Mouse (Mus musculus): ENCODE measurements around the gene Cstb. TPM values are rescaled to one million over a fixed set of nuclear protein-coding genes. Genes with fewer than 3 reads are reported as not detected.

Gene Cstb
- polyA plus RNA-seq, 1 experiment, result 214 TPM

DNA sequence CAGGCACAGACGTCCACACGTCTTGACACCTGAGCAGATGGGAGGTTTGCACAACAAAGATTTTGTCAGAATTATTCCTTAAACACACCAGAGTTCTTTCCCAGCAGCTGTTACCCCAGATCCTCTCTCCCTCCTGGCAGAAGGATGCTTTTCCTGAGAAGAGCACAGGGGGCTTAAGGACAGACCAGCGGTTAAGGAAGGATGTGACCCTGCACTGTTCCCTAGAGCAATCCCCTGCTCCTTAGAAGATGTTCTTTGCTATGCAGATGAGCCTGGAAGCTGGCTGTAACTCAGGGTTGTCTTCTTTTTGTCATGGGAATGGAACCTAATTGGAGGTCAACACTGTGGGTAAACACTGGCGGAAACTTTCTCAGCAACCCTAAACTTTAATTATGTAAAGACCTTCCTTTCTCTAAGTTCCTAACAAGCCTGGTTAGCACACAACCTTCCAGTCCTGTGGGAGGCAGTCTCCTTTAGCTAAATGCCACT lies 34.4 kb upstream of the Cstb start:
- H3K4me1 ChIP-seq (ENCODE audit: control insufficient read depth, insufficient read depth, low read length), result no peaks in the 10 kb centered on the region
- H3K9ac ChIP-seq (ENCODE audit: low read depth, poor library complexity, severe bottlenecking), result no peak overlapping the region
- TF ChIP-seq CTCF (IDR thresholded peaks at IDR 0.05; ENCODE audit: low read depth, low read length), result no peak
- peak; percentile 91 for TF ChIP-seq EP300 (IDR thresholded peaks at IDR 0.05; ENCODE audit: insufficient read depth, low read depth, low read length)
- no peaks in the 10 kb centered on the region for H3K36me3 ChIP-seq (ENCODE audit: control insufficient read depth, insufficient read depth, low read length, poor library complexity, severe bottlenecking)
- no peaks in the 10 kb centered on the region; the same call in 1 of the 2 replicates for H3K9me3 ChIP-seq (replicated peaks; ENCODE audit: control insufficient read depth, insufficient read depth, low read length, poor library complexity, severe bottlenecking)
- no peaks in the 10 kb centered on the region for H3K27me3 ChIP-seq (ENCODE audit: control insufficient read depth, insufficient read depth, low read length, poor library complexity, severe bottlenecking)
- no peak overlapping the region for H3K4me3 ChIP-seq (ENCODE audit: low read depth, low read length)
- no peak overlapping the region for H3K27ac ChIP-seq (ENCODE audit: insufficient read depth, low read length)

DNA sequence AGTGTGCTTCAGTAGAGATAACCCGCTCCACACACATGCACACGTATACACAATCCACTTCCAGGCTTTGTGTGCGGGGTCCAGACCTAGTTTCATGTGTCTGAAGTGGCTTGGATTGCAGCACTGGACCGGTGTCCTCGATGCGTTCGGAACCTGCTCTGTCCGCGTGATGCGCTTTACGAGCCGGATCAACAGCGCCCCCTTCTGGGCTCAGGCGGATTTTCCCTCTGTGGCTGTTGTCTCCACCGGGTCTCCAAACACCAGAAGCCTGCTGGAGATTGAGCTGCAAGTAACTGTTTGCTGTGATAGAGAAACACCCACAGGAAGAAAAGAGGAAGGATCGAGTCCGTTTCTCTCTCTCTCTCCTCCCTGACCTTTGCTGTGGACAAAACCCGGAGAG lies 33.4 kb upstream of the Cstb start:
- no peaks in the 10 kb centered on the region for H3K27me3 ChIP-seq (ENCODE audit: control insufficient read depth, insufficient read depth, low read length, poor library complexity, severe bottlenecking)
- H3K9ac ChIP-seq (ENCODE audit: low read depth, poor library complexity, severe bottlenecking), result no peak overlapping the region
- no peak overlapping the region for H3K4me3 ChIP-seq (ENCODE audit: low read depth, low read length)
- no peak overlapping the region for H3K27ac ChIP-seq (ENCODE audit: insufficient read depth, low read length)
- H3K9me3 ChIP-seq (replicated peaks; ENCODE audit: control insufficient read depth, insufficient read depth, low read length, poor library complexity, severe bottlenecking), result no peaks in the 10 kb centered on the region; the same call in 1 of the 2 replicates
- TF ChIP-seq CTCF (IDR thresholded peaks at IDR 0.05; ENCODE audit: low read depth, low read length) (peak; percentile 88), POLR2A (IDR thresholded peaks at IDR 0.05; ENCODE audit: insufficient read depth, low read length) (no peak), EP300 (IDR thresholded peaks at IDR 0.05; ENCODE audit: insufficient read depth, low read depth, low read length) (0 out of 2 replicates have a peak, but pooled peaks have one; percentile 58)
- H3K4me1 ChIP-seq (ENCODE audit: control insufficient read depth, insufficient read depth, low read length), result no peaks in the 10 kb centered on the region
- no peaks in the 10 kb centered on the region for H3K36me3 ChIP-seq (ENCODE audit: control insufficient read depth, insufficient read depth, low read length, poor library complexity, severe bottlenecking)

DNA sequence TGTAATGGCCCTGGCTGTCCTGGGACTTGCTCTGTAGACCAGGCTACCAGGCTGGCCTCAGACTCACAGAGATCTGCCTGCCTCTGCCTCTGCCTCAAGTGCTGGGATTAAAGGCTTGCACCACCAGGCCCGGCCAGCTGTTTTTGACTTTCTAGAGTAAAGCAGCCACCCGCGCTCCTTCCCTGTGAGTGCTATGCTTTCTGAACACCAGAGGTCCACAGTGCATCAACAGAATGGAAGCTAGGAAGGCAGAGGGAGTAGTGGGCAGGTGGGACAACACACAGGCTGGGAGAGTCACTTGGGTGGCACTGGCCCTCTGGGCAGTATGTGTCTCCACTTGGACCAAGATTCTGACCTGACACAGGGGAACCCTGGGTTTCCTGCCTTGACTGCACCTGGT lies 30.1 kb upstream of the Cstb start:
- Histone ChIP-seq H3K4me1 (ENCODE audit: control insufficient read depth, insufficient read depth, low read length) (no peaks in the 10 kb centered on the region), H3K27me3 (ENCODE audit: control insufficient read depth, insufficient read depth, low read length, poor library complexity, severe bottlenecking) (no peaks in the 10 kb centered on the region), H3K27ac (ENCODE audit: insufficient read depth, low read length) (no peak overlapping the region), H3K4me3 (ENCODE audit: low read depth, low read length) (no peak overlapping the region), H3K36me3 (ENCODE audit: control insufficient read depth, insufficient read depth, low read length, poor library complexity, severe bottlenecking) (no peaks in the 10 kb centered on the region), H3K9me3 (replicated peaks; ENCODE audit: control insufficient read depth, insufficient read depth, low read length, poor library complexity, severe bottlenecking) (no peaks in the 10 kb centered on the region; the same call in 1 of the 2 replicates), H3K9ac (ENCODE audit: low read depth, poor library complexity, severe bottlenecking) (no peak overlapping the region)
- TF ChIP-seq POLR2A (IDR thresholded peaks at IDR 0.05; ENCODE audit: insufficient read depth, low read length) (no peak), CTCF (IDR thresholded peaks at IDR 0.05; ENCODE audit: low read depth, low read length) (peak; percentile 5)

DNA sequence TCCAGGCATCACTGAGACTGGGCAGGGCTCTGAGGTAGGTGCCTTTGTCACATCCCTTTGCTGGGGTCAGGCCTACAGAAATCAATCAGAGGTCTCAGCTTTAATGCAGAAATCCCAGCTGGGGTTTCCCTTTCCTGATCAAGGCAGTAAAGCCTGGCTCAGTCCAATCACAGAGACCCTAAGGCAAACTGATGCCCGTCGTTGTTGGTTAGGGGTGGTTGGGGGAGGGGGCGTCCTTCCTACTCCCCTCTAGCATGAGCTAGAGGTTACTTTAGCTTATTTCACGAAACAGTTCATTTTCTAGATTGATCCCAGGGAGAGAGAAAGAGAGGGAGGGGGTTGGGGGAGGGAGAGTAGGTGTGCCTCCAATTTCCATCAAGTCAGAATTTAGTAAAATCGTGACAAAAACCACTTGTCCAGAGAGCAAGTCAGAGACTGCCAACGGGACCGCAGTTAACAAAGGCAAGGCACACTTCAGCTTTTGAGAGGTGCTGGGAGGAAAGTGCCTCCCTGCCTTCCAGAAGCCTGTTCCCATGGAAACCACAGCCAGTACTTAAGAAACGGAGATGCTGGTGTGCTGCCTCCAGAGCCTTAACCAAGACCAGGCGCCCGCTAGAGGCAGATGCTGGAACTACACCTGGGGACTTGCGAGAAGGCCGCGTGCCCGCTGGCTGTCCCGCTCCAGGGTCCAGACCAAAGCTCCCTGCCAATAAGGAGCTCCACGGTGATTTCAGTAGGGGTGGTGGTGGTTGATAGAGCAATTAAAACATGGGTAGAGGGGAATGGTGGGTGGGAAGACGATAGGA lies 29.4 kb upstream of the Cstb start:
- H3K9ac ChIP-seq (ENCODE audit: low read depth, poor library complexity, severe bottlenecking), result no peak overlapping the region
- H3K4me1 ChIP-seq (ENCODE audit: control insufficient read depth, insufficient read depth, low read length), result no peaks in the 10 kb centered on the region
- H3K27me3 ChIP-seq (ENCODE audit: control insufficient read depth, insufficient read depth, low read length, poor library complexity, severe bottlenecking), result no peaks in the 10 kb centered on the region
- peaks cover under 1% of the 10 kb centered on the region; the same call in 1 of the 2 replicates for H3K36me3 ChIP-seq (ENCODE audit: control insufficient read depth, insufficient read depth, low read length, poor library complexity, severe bottlenecking)
- H3K27ac ChIP-seq (ENCODE audit: insufficient read depth, low read length), result no peak overlapping the region
- TF ChIP-seq EP300 (IDR thresholded peaks at IDR 0.05; ENCODE audit: insufficient read depth, low read depth, low read length), result no peak
- TF ChIP-seq CTCF (IDR thresholded peaks at IDR 0.05; ENCODE audit: low read depth, low read length), result peak; percentile 78
- H3K4me3 ChIP-seq (ENCODE audit: low read depth, low read length), result no peak overlapping the region
- no peaks in the 10 kb centered on the region for H3K9me3 ChIP-seq (replicated peaks; ENCODE audit: control insufficient read depth, insufficient read depth, low read length, poor library complexity, severe bottlenecking)

DNA sequence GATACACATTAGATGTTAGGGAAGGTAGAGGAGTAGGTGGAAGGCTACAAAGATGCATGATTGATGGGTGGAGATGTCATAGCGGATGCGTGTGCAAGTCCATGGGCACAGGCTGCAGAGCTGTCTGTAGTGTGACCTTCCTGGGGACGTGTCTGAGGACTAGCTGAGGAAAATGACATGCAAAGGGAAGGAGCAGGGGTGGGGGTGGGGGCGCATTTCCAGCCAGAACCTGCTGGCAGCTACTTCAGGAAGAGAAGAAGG lies 28.9 kb upstream of the Cstb start:
- Histone ChIP-seq H3K4me3 (ENCODE audit: low read depth, low read length) (no peak overlapping the region), H3K9ac (ENCODE audit: low read depth, poor library complexity, severe bottlenecking) (no peak overlapping the region), H3K9me3 (replicated peaks; ENCODE audit: control insufficient read depth, insufficient read depth, low read length, poor library complexity, severe bottlenecking) (no peaks in the 10 kb centered on the region), H3K4me1 (ENCODE audit: control insufficient read depth, insufficient read depth, low read length) (no peaks in the 10 kb centered on the region), H3K27me3 (ENCODE audit: control insufficient read depth, insufficient read depth, low read length, poor library complexity, severe bottlenecking) (no peaks in the 10 kb centered on the region), H3K27ac (ENCODE audit: insufficient read depth, low read length) (no peak overlapping the region), H3K36me3 (ENCODE audit: control insufficient read depth, insufficient read depth, low read length, poor library complexity, severe bottlenecking) (peaks cover 4% of the 10 kb centered on the region)
- no peak for TF ChIP-seq CTCF (IDR thresholded peaks at IDR 0.05; ENCODE audit: low read depth, low read length)
- TF ChIP-seq POLR2A (IDR thresholded peaks at IDR 0.05; ENCODE audit: insufficient read depth, low read length), result no peak
- no peak for TF ChIP-seq EP300 (IDR thresholded peaks at IDR 0.05; ENCODE audit: insufficient read depth, low read depth, low read length)

DNA sequence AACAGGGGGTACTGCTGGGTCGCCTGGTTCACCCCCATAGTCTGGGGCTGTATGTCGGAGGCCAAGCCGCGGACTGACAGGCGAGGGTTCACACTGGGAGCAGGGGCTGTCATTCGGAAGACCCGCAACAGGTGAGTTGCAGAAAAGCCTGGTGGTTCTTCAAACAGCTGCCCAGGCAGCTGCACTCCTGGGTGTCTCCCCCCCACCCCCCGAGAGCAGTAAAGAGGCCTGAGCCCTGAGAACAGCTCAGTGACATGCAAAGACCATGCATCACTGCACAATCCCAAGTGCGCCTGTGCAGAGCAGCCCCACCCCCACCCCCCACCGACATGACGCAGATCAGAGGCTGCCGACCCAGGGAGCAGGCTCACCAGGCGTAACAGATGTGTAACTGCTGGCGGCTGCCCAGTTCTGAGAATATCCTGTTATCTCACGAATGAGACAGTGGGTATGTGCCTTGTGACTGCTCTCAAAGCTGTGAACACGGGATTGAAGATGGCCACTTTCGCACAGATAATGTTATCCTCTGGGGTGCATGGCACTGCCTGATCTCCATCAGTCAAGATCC lies 26.3 kb upstream of the Cstb start:
- Histone ChIP-seq H3K4me3 (ENCODE audit: low read depth, low read length) (no peak overlapping the region), H3K4me1 (ENCODE audit: control insufficient read depth, insufficient read depth, low read length) (no peaks in the 10 kb centered on the region), H3K9ac (ENCODE audit: low read depth, poor library complexity, severe bottlenecking) (no peak overlapping the region), H3K36me3 (ENCODE audit: control insufficient read depth, insufficient read depth, low read length, poor library complexity, severe bottlenecking) (peaks cover 27% of the 10 kb centered on the region), H3K27me3 (ENCODE audit: control insufficient read depth, insufficient read depth, low read length, poor library complexity, severe bottlenecking) (no peaks in the 10 kb centered on the region), H3K9me3 (replicated peaks; ENCODE audit: control insufficient read depth, insufficient read depth, low read length, poor library complexity, severe bottlenecking) (no peaks in the 10 kb centered on the region), H3K27ac (ENCODE audit: insufficient read depth, low read length) (no peak overlapping the region)
- TF ChIP-seq EP300 (IDR thresholded peaks at IDR 0.05; ENCODE audit: insufficient read depth, low read depth, low read length) (no peak), POLR2A (IDR thresholded peaks at IDR 0.05; ENCODE audit: insufficient read depth, low read length) (no peak), CTCF (IDR thresholded peaks at IDR 0.05; ENCODE audit: low read depth, low read length) (no peak)
